Mouse (Mus musculus): ENCODE results near the gene Skint5. TPM values are rescaled to one million over a fixed set of nuclear protein-coding genes. Genes with fewer than 3 reads are reported as not detected.
"Not testable (repeated sequence)": the region's sequence is repeated elsewhere in the genome, so short reads cannot be mapped to it uniquely, and the experiment has no call there.

Gene Skint5
- not detected for total RNA-seq (2021)

GRCm38 (mm10) chr4:113999403-113999802 lies at the start of gene Skint5:
Gene Skint5, minus strand, starts transcription at chr4:113999503.
- no peak for DNase-seq

GRCm38 (mm10) chr4:113957343-113957742 lies 42.0 kb downstream of the Skint5 start:
- no peak for DNase-seq

DNA sequence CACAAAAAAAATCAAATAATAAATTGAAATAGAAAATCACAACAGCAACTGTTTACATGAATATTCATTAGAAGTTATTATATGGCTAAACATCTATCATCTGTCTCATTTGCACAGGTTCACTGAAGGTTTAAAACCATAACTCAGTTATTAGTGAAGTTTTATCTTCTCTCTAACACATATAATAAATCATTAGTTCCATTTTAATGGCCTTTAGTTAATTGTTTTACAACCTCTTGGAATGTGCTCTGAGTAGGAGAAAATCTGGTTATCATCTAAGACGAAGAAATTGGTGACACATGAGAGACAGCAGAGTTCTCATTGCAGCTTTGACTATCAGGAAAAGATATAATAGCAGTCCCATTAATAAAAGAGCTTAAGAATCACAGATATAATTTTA lies 235.1 kb downstream of the Skint5 start:
- no peak for DNase-seq

DNA sequence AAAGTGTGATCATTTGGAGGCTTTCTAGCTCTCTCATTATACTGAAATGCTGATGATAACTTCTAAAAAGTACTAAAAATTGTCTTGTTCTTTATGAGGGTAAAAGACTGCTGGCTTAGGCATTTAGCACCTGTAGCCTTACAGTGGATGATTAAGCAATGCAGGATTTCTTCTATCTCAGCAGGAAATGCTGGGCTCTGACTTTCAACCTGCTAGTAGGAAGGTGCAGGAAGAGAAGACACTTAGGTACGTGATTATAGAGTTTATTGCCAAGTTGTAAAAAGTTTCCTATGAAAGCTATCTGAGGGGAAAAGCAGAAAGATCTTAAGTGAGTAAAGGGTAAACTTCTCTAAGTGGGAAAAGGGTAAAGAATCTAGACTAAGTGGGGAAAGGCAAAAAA lies 235.6 kb downstream of the Skint5 start:
- no peak for DNase-seq

GRCm38 (mm10) chr4:113448230-113448629 lies 551.1 kb downstream of the Skint5 start:
- not testable (repeated sequence) for DNase-seq

Other genes starting within 250 kb of the Skint5 start
- gene Skint11, start 163.9 kb upstream of the Skint5 start, total RNA-seq (2021): not detected